Mouse (Mus musculus): ENCODE measurements around the gene Srr. TPM values are rescaled to one million over a fixed set of nuclear protein-coding genes. Genes with fewer than 3 reads are reported as not detected.

Gene Srr
- 32.0 and 33.2 TPM in 2 replicates for polyA plus RNA-seq (2012; rRNA removed)

DNA sequence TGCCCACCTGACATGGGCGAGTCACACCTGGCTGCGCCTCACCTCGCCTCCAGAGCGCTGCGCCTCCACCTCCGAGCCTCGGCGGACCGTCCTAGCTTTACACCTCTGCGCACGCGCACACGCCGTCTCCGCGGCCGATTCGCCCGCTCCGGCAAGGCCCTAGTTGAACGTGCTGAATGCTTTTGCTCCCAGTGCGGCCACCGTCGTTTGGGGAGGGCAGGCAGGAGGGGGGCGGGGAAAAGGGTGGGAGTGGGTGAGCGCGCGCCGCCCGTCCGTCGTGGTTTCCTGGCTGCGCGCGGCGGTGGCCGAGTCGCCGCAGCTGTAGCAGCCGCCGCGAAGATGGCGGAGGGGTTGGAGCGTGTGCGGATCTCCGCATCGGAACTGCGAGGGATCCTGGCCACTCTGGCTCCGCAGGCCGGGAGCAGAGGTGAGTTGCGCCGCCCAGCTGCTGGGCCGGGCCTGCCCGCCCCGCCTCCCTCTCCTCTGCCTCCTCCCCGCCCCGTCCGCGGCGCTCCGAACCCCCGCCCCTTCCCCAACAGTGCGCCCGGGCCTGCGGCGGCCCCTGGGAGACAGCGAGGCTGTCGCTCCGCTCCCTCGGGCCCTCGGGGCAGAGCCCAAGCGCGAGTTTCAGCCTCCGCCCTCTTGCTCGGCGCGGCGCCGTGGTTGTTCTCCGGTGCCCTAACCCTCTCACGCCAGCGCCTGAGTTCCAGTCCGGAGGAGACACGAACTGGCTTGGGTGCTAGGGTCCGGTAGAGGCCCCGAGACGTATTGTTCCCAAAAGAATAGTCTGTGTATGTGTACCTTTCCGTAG lies at the start of gene Srr, which contains the start of gene Smg6:
TSS of gene Srr (minus strand) at position 372 of the 811 bp plus-strand sequence.
TSS of gene Smg6 (plus strand) at position 247 of the 811 bp plus-strand sequence.

DNA sequence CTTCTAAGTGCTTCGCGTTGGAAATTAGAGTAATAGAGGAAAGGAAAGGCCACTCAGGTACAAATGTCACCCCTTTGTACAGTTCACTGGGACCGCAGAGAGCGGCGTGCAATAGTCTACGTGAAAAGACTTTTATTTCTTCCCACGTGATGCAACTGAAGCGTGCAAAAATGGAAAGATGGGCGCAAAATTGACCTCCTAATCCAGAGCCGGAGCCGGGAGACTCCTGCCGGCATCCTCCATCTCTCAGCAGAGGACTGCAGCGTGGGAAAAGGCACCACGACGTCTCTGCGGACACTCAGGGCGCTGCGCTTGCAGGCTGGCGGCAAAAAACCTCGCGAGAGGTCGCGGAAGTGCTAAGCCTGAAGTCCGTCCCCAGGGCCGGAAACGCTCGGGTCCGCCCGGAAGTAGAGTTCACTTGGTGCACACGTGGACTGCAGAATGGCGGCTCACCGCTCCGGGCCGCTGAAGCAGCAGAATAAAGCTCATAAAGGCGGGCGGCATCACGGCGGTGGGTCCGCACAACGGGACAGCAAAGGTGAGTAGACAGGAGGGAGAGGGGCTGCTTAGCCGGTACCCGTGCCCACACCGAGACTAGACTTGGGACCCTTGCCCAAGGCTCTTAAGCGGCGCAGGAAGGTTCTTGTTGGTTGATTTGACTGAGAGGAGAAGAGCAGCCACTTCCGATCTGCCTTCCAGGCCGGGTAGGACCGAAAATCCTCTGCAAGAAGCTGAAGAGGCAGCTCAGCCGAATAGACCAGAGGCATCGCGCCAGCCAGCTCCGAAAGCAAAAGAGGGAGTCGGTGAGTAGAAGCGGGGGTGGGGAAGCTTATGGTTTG lies 27.9 kb downstream of the Srr start, which contains the start of gene Tsr1:
TSS of gene Tsr1 (plus strand) at position 394 of the 839 bp plus-strand sequence.

DNA sequence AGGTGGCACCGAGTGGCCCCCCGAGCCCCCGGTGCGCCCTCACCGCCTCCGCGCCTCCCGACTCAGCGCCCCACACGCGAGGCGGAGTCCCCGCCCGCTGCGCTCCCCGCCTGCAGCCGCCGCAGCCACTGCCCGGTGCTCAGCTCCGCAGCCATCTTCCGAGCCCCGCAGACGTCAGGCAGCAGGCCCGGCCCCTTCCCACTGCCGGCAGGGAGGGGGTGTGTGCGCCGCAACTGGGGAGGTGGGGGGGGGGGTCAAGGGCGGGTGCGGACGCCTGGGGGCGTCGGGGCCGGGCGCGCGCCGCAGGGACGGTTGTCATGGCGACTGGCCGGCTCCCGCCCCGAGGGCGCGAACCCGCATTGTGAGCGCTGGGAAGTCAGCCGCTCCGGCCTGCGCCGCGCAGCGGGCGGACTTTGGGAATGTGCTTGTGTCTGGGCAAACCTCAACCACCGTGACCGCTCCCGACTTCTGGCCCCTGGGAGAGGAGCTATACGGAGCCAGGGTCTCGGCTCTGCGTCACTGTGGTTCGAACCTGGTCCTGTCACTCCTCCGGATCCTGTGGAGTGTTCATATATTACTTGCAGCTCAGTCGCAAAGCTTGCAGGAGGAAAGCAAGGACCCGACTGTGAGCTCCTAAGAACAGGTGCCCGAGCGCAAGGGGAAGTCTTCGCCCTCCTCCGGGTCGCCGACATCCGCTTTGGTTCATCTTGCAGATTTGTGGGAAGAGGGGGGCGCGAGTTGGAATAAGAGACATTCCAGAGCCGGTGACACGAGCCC lies 28.7 kb downstream of the Srr start, which contains the start of gene Sgsm2:
TSS of gene Sgsm2 (minus strand) at position 160 of the 777 bp plus-strand sequence.

Other genes with a start within 250 kb of the Srr start
- gene Pafah1b1, start 201.3 kb downstream of the Srr start, polyA plus RNA-seq (2012; rRNA removed): 150 and 161 TPM in 2 replicates
- 18.1 and 18.4 TPM in 2 replicates for gene Mettl16, start 155.1 kb downstream of the Srr start, polyA plus RNA-seq (2012; rRNA removed)
- 16.0 and 18.9 TPM in 2 replicates for gene Mnt, start 95.0 kb downstream of the Srr start, polyA plus RNA-seq (2012; rRNA removed)
- gene Sgsm2, start 28.9 kb downstream of the Srr start, polyA plus RNA-seq (2012; rRNA removed): 59.4 and 62.1 TPM in 2 replicates
- 21.8 and 24.8 TPM in 2 replicates for gene Tsr1, start 27.9 kb downstream of the Srr start, polyA plus RNA-seq (2012; rRNA removed)
- gene Smg6, start 125 bp downstream of the Srr start, polyA plus RNA-seq (2012; rRNA removed): 27.2 and 31.7 TPM in 2 replicates
- 4.3 and 4.6 TPM in 2 replicates for gene Hic1, start 243.6 kb upstream of the Srr start, polyA plus RNA-seq (2012; rRNA removed)

All from central nervous system, embryonic 18 days (tissue).